Mouse (Mus musculus) mesoderm, embryonic 11.5 days (tissue): ENCODE results near the gene Vipr1.

Experiments used
- DNase-seq: peaks from one replicate; pipeline ENCODE4 v3.0.0-alpha.2; 2012; ENCODE audit warnings: low read depth, low spot score

Vipr1 gene

GRCm38 (mm10) chr9:121633306-121633705, 9.2 kb upstream of the Vipr1 start:
- no peak for DNase-seq

GRCm38 (mm10) chr9:121635835-121636576, 6.5 kb upstream of the Vipr1 start:
- DNase-seq, result no peak

GRCm38 (mm10) chr9:121639790-121640189, 2.7 kb upstream of the Vipr1 start:
- no peak for DNase-seq

- DNase-seq, result peak; percentile 37
Observed at GRCm38 (mm10) chr9:121641235-121641915, 1.1 kb upstream of the Vipr1 start.

- DNase-seq, result peak; percentile 69
Observed at GRCm38 (mm10) chr9:121642001-121642400, 515 bp upstream of the Vipr1 start, which contains the start of gene Lyzl4. TSS of gene Lyzl4 (minus strand) at chr9:121642096.

GRCm38 (mm10) chr9:121644855-121645254, 2.3 kb downstream of the Vipr1 start:
- no peak for DNase-seq

GRCm38 (mm10) chr9:121647026-121647425, 4.5 kb downstream of the Vipr1 start:
- DNase-seq, result no peak

- no peak for DNase-seq
Observed at GRCm38 (mm10) chr9:121653668-121654067, 11.2 kb downstream of the Vipr1 start.

- DNase-seq, result no peak
Observed at GRCm38 (mm10) chr9:121656322-121656721, 13.8 kb downstream of the Vipr1 start.

GRCm38 (mm10) chr9:121657143-121657542, 14.6 kb downstream of the Vipr1 start:
- DNase-seq, result no peak

- no peak for DNase-seq
Observed at GRCm38 (mm10) chr9:121658248-121658647, 15.7 kb downstream of the Vipr1 start.

GRCm38 (mm10) chr9:121659791-121660190, 17.3 kb downstream of the Vipr1 start:
- DNase-seq, result no peak

- DNase-seq, result no peak
Observed at GRCm38 (mm10) chr9:121663467-121663866, 21.0 kb downstream of the Vipr1 start.

GRCm38 (mm10) chr9:121664104-121664503, 21.6 kb downstream of the Vipr1 start:
- DNase-seq, result no peak

GRCm38 (mm10) chr9:121666957-121667630, 24.6 kb downstream of the Vipr1 start:
- DNase-seq, result no peak

- no peak for DNase-seq
Observed at GRCm38 (mm10) chr9:121667822-121668221, 25.3 kb downstream of the Vipr1 start.

- DNase-seq, result peak; percentile 76
Observed at GRCm38 (mm10) chr9:121669348-121669791, 26.9 kb downstream of the Vipr1 start.

- peak; percentile 69 for DNase-seq
Observed at GRCm38 (mm10) chr9:121671300-121671699, 28.8 kb downstream of the Vipr1 start.

- no peak for DNase-seq
Observed at GRCm38 (mm10) chr9:121672311-121672710, 29.8 kb downstream of the Vipr1 start.

- DNase-seq, result no peak
Observed at GRCm38 (mm10) chr9:121673716-121674115, 31.2 kb downstream of the Vipr1 start.

- DNase-seq, result no peak
Observed at GRCm38 (mm10) chr9:121675011-121675410, 32.5 kb downstream of the Vipr1 start.

- DNase-seq, result no peak
Observed at GRCm38 (mm10) chr9:121675556-121675955, 33.0 kb downstream of the Vipr1 start.
